Mouse (Mus musculus): Measurements from ENCODE around the gene Tmem132d.

Tmem132d gene

GRCm38 (mm10) chr5:128432916-128433315, at the start of gene Tmem132d:
Tmem132d (minus strand) TSS chr5:128433077.
- no peak for DNase-seq (ENCODE audit: low spot score in 2 of 2)

DNA sequence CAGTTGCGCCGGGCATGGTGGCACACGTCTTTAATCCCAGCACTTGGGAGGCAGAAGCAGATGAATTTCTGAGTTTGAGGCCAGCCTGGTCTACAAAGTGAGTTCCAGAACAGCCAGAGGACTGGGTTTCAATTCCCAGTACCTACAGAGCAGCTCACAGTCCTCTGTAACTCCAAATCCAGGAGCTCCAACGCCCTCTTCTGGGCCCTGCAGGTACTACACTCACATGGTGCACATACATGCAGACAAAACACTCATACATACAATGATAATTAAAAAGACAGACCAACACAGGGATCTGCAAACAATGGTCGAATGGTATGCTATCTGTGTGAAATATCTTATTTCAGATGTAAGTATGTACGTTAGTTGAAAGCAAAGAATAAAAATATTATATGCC, 47.9 kb upstream of the Tmem132d start:
- no peak for DNase-seq (ENCODE audit: low spot score in 2 of 2)

DNA sequence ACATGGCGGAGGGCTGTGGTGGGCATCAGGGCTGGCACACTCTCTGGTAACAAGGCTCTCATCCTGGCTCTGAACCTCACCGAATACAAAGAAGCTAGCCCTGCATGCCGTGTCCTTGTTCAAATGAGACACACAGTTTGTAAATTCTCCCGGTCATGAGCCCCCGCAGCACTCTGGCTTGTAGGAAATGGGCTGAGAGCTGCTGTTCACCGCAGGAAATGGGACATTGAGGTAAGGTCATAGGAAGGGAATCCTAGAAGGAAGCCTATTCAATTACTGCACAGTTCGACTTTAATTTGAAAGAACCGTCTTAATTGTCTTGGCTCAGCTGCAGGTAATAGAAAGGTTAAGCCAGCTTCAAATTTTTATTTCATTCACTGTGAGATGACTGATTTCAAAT, 42.5 kb upstream of the Tmem132d start:
- no peak for DNase-seq (ENCODE audit: low spot score in 2 of 2)

GRCm38 (mm10) chr5:128469812-128470211, 36.9 kb upstream of the Tmem132d start:
- DNase-seq (ENCODE audit: low spot score in 2 of 2) = no peak

GRCm38 (mm10) chr5:128464514-128464913, 31.6 kb upstream of the Tmem132d start:
- no peak for DNase-seq (ENCODE audit: low spot score in 2 of 2)

GRCm38 (mm10) chr5:128460605-128461004, 27.7 kb upstream of the Tmem132d start:
- no peak for DNase-seq (ENCODE audit: low spot score in 2 of 2)

DNA sequence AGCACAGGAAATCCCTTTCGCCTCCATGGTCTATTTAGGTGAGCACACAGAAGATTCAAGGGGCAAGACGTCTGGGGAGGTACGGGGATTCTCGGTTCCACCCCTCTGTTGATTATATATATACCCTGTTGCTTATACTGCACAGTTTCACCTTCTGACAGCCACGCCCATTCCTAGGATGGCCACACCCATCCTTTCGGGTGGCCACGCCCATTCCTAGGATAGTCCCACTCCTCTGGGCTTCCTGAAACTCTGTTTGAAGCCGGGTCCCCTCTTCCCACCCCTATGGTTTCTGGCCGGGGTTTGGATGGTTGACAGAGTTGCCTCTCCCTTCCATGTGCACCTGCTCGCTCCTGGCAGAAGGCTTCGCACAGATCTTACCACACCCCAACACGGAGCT, 22.9 kb upstream of the Tmem132d start:
- no peak for DNase-seq (ENCODE audit: low spot score in 2 of 2)

- no peak for DNase-seq (ENCODE audit: low spot score in 2 of 2)
These were observed 19.3 kb upstream of the Tmem132d start for GRCm38 (mm10) chr5:128452196-128452595.

DNA sequence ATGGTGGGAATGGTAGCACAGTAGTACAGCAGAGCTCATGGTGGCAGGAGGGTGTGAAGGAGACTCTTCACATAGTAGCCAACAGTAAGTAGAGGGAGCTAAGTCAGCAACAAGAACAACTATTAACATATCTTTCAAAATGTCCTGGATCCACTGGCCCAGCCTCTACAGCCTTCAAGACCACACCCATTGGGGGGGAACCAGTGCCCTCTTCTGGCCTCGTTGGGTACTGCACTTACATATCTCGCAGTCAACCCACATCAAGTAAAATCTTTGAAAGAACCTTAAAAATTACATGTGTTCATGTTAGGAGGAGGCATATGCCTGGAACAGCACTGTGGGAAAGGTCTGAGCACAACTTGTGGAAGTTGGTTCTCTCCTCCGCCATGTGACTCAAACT, 17.9 kb upstream of the Tmem132d start:
- no peak for DNase-seq (ENCODE audit: low spot score in 2 of 2)

GRCm38 (mm10) chr5:128444876-128445275, 12.0 kb upstream of the Tmem132d start:
- no peak for DNase-seq (ENCODE audit: low spot score in 2 of 2)

DNA sequence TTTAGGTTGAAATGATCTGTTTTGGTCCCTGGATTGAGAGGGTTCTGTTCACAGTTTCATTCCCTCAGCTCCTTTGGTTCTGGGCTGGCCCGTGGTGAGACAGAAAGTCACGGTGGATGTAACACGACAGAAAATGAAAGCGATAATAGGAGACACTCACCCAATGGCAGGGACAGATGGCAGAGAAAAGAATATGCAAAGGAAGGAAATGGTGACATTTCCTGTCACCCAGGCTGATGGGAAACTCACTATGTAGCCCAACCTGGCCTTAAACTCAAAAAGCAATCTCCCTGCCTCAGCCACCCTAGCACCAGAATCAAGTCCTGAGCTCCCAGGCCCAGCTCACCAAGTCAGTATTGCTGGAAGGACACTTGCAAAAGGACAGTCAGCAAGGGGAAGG, 11.0 kb upstream of the Tmem132d start:
- DNase-seq (ENCODE audit: low spot score in 2 of 2) = no peak

DNA sequence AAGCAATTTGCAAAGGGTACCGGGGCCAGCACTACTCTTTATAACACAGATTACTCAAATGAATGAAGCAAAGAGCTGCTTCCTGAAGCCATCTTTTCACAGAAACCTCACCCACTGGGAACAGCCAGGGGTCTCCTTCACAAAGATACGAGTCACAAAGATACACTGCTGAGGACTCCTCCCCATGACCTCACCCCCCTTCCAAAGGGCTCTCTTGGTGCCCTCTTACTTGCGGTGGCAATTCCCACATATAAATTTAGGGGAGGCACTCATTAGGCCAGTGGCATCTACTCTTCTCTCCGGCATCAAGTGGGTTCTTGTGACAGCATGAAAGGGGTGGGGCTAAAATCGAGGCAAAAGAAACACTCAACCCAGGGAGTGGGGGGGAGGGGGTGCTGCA, 8.2 kb upstream of the Tmem132d start:
- DNase-seq (ENCODE audit: low spot score in 2 of 2) = no peak

DNA sequence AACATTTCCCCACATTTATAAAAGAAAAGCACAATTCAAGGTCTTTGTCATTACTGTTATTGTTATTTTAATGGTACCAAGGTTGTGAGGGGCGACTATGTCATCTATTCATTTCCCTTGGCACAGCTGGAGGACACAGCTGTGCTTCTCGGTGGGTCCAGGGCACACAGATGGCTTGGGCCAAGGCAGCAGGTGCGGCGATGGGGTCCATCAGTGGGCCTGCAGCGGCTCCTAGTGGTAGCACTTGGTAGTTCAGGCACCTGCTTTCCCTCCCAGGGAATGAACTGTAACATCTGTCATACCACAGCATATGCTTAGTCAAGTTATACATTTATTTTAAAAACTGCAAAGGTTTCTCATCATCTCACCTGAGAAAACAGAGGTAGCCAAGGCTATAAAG, 7.0 kb upstream of the Tmem132d start:
- peak; percentile 27 to 70 for DNase-seq (ENCODE audit: low spot score in 2 of 2)

DNA sequence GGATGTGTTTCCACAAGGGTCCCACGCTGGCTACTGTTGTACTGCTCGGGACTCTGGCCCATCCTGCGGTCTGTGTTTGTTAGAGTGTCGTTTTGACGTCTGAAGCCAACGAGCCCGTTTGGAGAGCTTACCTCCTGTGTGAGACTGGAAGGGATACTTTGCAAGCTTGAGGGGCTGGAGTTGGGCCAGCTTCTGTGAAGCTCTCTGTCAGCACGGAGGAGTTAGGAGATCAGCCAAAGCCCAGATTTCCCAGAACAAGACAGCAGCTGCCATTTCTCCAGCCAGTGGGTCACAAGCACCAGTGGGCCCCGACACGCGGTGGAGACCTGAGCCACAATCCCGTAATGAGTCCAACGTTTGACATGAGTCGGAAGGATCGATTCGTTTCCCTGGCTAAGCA, 5.2 kb upstream of the Tmem132d start:
- DNase-seq (ENCODE audit: low spot score in 2 of 2) = no peak

DNA sequence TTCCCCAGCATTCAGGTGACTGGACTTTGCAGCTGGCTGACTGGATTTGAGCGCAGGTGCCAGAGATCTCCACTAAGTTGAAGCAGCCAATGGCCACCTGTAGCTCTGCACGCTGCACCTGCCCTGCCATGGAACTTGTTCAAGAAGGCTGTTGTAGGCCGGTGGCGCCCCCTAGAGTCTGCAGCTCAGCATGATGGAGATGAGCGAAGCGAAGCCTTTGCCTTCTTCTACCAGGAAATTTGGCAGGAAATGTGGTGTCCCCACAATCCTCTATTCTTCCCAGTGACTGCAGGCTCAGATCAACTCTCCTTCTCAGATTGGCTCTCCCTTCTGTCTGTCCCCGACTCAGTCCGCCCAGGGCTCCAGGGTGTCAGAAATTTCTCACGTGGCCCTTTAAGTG, 4.0 kb upstream of the Tmem132d start:
- no peak for DNase-seq (ENCODE audit: low spot score in 2 of 2)

GRCm38 (mm10) chr5:128435683-128436082, 2.8 kb upstream of the Tmem132d start:
- no peak for DNase-seq (ENCODE audit: low spot score in 2 of 2)

DNA sequence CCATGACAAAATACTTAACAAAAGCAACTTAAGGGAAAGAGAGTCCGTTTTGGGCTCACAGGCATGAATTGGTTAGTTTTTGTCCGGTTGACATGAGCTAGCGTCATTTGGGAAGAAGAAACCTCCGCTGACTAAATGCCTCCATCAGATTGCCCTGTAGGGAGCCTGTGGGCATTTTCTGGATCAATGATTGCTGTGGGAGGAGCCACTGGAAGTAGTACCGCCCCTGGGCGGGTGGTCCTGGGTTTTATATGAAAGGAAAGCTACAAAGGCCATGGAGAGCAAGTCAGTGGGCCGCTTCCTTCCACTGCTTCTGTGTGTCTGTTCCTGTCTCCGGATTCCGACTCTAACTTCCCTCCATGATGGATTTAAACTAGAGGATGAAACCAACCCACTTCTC, 909 bp upstream of the Tmem132d start:
- no peak for DNase-seq (ENCODE audit: low spot score in 2 of 2)

GRCm38 (mm10) chr5:128432422-128432821, 455 bp downstream of the Tmem132d start:
- no peak for DNase-seq (ENCODE audit: low spot score in 2 of 2)

DNA sequence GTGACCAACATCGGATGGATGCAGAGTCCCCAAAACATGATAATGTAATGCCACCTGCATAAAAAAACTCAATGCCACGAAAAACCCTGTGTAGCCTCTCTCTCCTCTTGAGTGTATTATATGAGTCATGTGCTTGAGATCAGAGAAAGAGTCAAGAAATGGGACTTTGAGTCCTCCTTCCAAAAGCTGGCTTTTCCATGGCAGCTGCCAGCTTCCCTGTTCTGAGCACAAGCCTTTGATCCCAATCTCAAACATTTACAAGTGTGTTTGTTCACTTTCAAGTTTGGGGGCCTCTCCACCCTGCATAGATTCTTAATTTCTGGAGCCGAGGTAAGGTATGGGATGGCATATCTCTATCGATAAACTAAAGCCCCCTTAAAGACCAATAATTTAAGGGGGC, 8.2 kb downstream of the Tmem132d start:
- no peak for DNase-seq (ENCODE audit: low spot score in 2 of 2)

DNA sequence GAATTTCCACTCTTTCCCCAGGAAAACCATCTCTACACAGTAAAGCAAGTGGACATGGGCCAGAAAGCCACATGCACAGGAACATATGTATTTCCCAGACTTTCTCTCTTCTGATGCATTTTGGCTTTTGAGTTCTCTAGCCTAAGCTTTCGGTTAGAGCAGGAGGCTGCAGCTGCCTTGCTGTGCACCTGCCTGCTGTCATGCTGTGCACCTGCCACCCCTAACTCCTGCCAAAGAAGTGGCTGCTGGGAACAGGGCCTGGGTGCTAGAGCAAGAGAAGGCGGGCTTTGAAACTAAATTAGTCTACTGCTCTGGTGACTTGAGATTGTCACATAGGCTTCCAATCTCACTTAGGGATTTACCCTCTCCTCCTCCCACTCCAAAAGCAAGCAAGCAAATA, 8.7 kb downstream of the Tmem132d start:
- DNase-seq (ENCODE audit: low spot score in 2 of 2) = no peak

- no peak for DNase-seq (ENCODE audit: low spot score in 2 of 2)
These were observed 10.8 kb downstream of the Tmem132d start for GRCm38 (mm10) chr5:128422090-128422489.

- DNase-seq (ENCODE audit: low spot score in 2 of 2) = no peak
These were observed 14.6 kb downstream of the Tmem132d start for GRCm38 (mm10) chr5:128418149-128418710.

GRCm38 (mm10) chr5:128414056-128414455, 18.8 kb downstream of the Tmem132d start:
- DNase-seq (ENCODE audit: low spot score in 2 of 2) = no peak

DNA sequence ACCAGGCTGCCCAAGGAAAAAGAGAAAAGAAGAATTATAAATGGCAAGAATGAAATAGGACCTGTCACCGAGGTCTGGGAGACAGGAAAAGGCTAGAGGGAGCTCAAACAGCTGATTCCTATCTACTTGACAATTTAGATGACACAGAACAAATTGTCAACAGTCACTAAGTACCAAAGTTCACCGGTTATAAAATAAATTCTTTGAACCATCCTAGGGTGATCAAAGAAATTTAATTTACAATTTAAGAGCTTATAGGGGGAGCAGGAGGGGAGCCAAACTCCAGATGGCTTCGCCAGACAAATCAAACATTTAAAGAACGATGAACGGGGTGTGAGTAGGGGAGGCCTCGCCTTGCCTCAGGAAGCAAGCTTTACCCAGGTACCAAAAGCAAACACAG, 20.6 kb downstream of the Tmem132d start:
- no peak for DNase-seq (ENCODE audit: low spot score in 2 of 2)

DNA sequence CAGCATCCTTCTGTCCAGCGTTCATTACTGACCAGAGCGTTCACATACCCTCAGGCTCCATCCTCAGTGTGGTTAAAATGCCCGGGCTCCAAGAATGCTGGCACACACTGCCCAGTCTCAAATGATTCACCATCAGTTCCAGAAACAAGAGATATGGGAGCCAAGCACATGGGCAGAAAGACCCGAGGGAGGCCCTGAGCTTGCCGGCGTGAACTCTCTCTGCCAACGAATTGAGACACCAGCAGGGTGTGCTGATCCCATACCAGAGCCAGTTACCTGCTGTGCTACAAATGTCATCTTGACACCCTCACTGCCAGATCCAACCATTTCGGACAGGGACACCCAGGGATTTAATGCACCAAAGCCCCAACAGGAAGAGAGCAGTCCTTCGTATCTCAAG, 25.3 kb downstream of the Tmem132d start:
- DNase-seq (ENCODE audit: low spot score in 2 of 2) = no peak
